25 mouse cellular contexts compared by ENCODE assay signal in genomic region chr8:12994468-12994867, GRCm38 (mm10). TPM values are rescaled to one million over a fixed set of nuclear protein-coding genes. Genes with fewer than 3 reads are reported as not detected.
"Had no signal": no experiment of that assay in that cellular context is flagged by ENCODE, and none has a peak within 500 bp of the region (broad histone marks: within the 10 kb centered on the region; RNA-seq: fewer than 3 reads in every experiment).

No protein-coding gene starts in this region.

- H3K4me1 ChIP-seq: liver, embryonic 12.5 days; liver, embryonic 13.5 days; liver, embryonic 15.5 days; midbrain, embryonic 10.5 days; midbrain, embryonic 12.5 days; midbrain, embryonic 13.5 days; midbrain, embryonic 15.5 days; neural tube, embryonic 12.5 days had no signal

- H3K9me3 ChIP-seq: limb, embryonic 10.5 days; limb, embryonic 12.5 days; limb, embryonic 13.5 days; limb, embryonic 15.5 days; liver, embryonic 12.5 days; liver, embryonic 13.5 days; liver, embryonic 15.5 days; lung, embryonic 15.5 days; megakaryocyte, embryonic 14.5 days; midbrain, embryonic 10.5 days; midbrain, embryonic 12.5 days; midbrain, embryonic 13.5 days; midbrain, embryonic 15.5 days; neural tube, embryonic 12.5 days had no signal

- H3K9ac ChIP-seq: limb, embryonic 12.5 days; limb, embryonic 13.5 days; limb, embryonic 15.5 days; liver, embryonic 12.5 days; liver, embryonic 13.5 days; liver, embryonic 14.5 days; liver, embryonic 15.5 days; liver, postnatal 0 days; lung, embryonic 14.5 days; lung, embryonic 15.5 days; midbrain, embryonic 12.5 days; midbrain, embryonic 13.5 days; midbrain, embryonic 15.5 days; neural tube, embryonic 12.5 days had no signal

- H3K4me3 ChIP-seq: limb, embryonic 10.5 days; limb, embryonic 12.5 days; limb, embryonic 13.5 days; limb, embryonic 15.5 days; liver, embryonic 12.5 days; liver, embryonic 13.5 days; liver, embryonic 15.5 days; lung, embryonic 15.5 days; megakaryocyte, embryonic 14.5 days; midbrain, embryonic 10.5 days; midbrain, embryonic 12.5 days; midbrain, embryonic 13.5 days; midbrain, embryonic 15.5 days; neural tube, embryonic 12.5 days had no signal

- H3K4me2 ChIP-seq: limb, embryonic 12.5 days; limb, embryonic 13.5 days; limb, embryonic 15.5 days; liver, embryonic 11.5 days; liver, embryonic 12.5 days; liver, embryonic 13.5 days; liver, embryonic 15.5 days; lung, embryonic 14.5 days; lung, embryonic 15.5 days; midbrain, embryonic 11.5 days; midbrain, embryonic 12.5 days; midbrain, embryonic 13.5 days; midbrain, embryonic 15.5 days; neural tube, embryonic 12.5 days had no signal

- H3K27ac ChIP-seq: limb, embryonic 10.5 days; limb, embryonic 12.5 days; limb, embryonic 13.5 days; limb, embryonic 15.5 days; liver, embryonic 12.5 days; liver, embryonic 13.5 days; liver, embryonic 14.5 days; liver, embryonic 15.5 days; lung, embryonic 15.5 days; macrophage; midbrain, embryonic 10.5 days; midbrain, embryonic 12.5 days; midbrain, embryonic 13.5 days; midbrain, embryonic 15.5 days; neural tube, embryonic 12.5 days had no signal

- H3K36me3 ChIP-seq: liver, embryonic 12.5 days; liver, embryonic 13.5 days; liver, embryonic 15.5 days; lung, embryonic 15.5 days had no signal

- ATAC-seq: liver, embryonic 12.5 days; liver, postnatal 0 days; lung, postnatal 0 days; midbrain, embryonic 13.5 days; midbrain, embryonic 15.5 days; midbrain, embryonic 16.5 days had no signal

- H3K27me3 ChIP-seq: limb, embryonic 12.5 days; limb, embryonic 13.5 days; limb, embryonic 15.5 days; liver, embryonic 12.5 days; liver, embryonic 13.5 days; liver, embryonic 15.5 days; lung, embryonic 15.5 days; midbrain, embryonic 12.5 days; midbrain, embryonic 13.5 days; midbrain, embryonic 15.5 days; neural tube, embryonic 12.5 days had no signal

RNA-seq across cellular contexts. Expression of gene F7, which starts 31.4 kb away (rescaled TPM):
- polyA plus RNA-seq: limb, embryonic 10.5 days; limb, embryonic 11.5 days; limb, embryonic 12.5 days; limb, embryonic 13.5 days; limb, embryonic 15.5 days; midbrain, embryonic 13.5 days; midbrain, embryonic 14.5 days; midbrain, embryonic 15.5 days; midbrain, embryonic 16.5 days; neural tube, embryonic 11.5 days had no signal
